Mouse (Mus musculus): ENCODE data around the gene Olfr291. TPM values are rescaled to one million over a fixed set of nuclear protein-coding genes. Genes with fewer than 3 reads are reported as not detected.

Gene Olfr291
- polyA plus RNA-seq (2014; fragmentation: Nextera tagmentation; extraction: Ambion mirVana), result not detected in 2 replicates

DNA sequence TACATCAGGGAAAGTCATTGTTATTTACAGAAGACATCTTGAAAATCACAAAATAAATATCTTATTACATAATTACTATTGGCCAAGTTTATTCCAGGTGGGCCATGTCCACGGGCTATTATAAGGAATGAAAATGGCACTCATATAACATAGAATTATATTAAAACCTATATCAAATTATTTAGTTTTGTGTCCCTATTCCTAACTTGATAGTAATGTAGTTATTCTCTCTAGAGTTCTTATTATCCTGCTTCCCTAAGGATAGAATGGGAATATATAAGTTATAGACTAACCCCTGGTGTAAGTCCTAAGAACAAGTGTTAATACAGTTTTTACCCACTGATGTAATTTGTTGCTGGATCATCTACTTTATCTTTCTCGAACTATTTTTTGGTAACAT, at the start of gene Olfr291:
TSS of gene Olfr291 (plus strand) at position 301 of the 400 bp plus-strand sequence.
- Histone ChIP-seq H3K27me3 (ENCODE audit: control insufficient read depth, insufficient read depth, low read length) (no peaks in the 10 kb centered on the region), H3K4me2 (ENCODE audit: low read depth, low read length, severe bottlenecking) (no peak within 1 kb of the TSS), H3K4me3 (ENCODE audit: low read depth, low read length) (no peak within 1 kb of the TSS), H3K27ac (ENCODE audit: low read depth, low read length) (no peak within 1 kb of the TSS), H3K9ac (ENCODE audit: low read length) (no peak within 1 kb of the TSS), H3K4me1 (replicated peaks; ENCODE audit: control insufficient read depth, insufficient read depth, low read length) (no peaks in the 10 kb centered on the region), H3K9me3 (ENCODE audit: control insufficient read depth, low read length) (no peaks in the 10 kb centered on the region; the same call in 1 of the 2 replicates), H3K36me3 (ENCODE audit: control insufficient read depth, insufficient read depth, low read length) (no peaks in the 10 kb centered on the region)
- WGBS, result 89% methylated on average over 2 of the region's 2 CpGs
- ATAC-seq (replicated peaks; ENCODE audit: low FRiP score), result no peak
- no peak for DNase-seq (ENCODE audit: low spot score)

DNA sequence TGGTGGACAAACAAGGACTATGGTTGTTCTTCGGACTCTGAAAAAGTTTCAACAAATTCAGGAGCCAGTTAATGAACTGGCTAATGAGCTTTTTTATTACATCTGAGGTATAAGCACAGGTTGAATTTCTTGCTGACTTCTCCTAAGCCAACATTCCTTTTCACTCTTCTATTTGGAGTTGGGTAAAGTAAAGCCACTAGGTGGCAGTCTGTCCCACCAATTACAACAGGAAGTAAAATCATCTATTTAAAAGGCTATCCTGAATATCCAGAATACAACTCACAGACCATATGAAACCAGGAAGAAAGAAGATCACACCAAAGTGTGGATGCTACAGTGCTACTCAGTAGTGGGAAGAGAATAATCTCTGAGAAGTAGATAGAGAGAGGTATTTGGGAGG, 48.1 kb upstream of the Olfr291 start:
- no peaks in the 10 kb centered on the region for H3K4me1 ChIP-seq (replicated peaks; ENCODE audit: control insufficient read depth, insufficient read depth, low read length)
- H3K27me3 ChIP-seq (ENCODE audit: control insufficient read depth, insufficient read depth, low read length), result no peaks in the 10 kb centered on the region
- WGBS, result 46% methylated on average over 1 of the region's 1 CpGs
- no peaks in the 10 kb centered on the region for H3K36me3 ChIP-seq (ENCODE audit: control insufficient read depth, insufficient read depth, low read length)
- no peaks in the 10 kb centered on the region for H3K9me3 ChIP-seq (ENCODE audit: control insufficient read depth, low read length)
- ATAC-seq (replicated peaks; ENCODE audit: low FRiP score) (no peak), DNase-seq (ENCODE audit: low spot score) (no peak)
- no peak overlapping the region for H3K4me3 ChIP-seq (ENCODE audit: low read depth, low read length)
- no peak overlapping the region for H3K4me2 ChIP-seq (ENCODE audit: low read depth, low read length, severe bottlenecking)
- H3K9ac ChIP-seq (ENCODE audit: low read length), result no peak overlapping the region
- H3K27ac ChIP-seq (ENCODE audit: low read depth, low read length), result no peak overlapping the region

DNA sequence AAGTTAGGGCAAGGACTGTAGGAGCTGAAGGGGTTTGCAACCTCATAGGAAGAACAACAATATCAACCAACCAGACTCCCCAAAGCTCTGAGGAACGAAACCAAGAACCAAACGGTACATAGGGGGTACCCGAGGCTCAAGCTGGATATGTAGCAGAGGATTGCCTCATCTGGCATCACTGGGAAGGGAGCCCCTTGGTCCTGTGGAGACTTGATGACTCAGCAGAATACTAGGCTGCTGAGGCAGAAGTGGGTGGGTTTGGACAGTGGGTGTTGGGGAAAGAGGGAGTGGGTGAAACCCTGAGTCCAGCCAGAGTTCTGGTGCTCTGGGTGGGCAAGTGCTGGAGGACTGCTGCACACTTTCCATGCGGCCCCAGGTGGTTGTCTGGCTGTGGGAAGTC, 47.2 kb upstream of the Olfr291 start:
- H3K27me3 ChIP-seq (ENCODE audit: control insufficient read depth, insufficient read depth, low read length), result no peaks in the 10 kb centered on the region
- H3K4me3 ChIP-seq (ENCODE audit: low read depth, low read length), result no peak overlapping the region
- H3K36me3 ChIP-seq (ENCODE audit: control insufficient read depth, insufficient read depth, low read length), result no peaks in the 10 kb centered on the region
- H3K9ac ChIP-seq (ENCODE audit: low read length), result no peak overlapping the region
- DNase-seq (ENCODE audit: low spot score), result no peak
- H3K4me2 ChIP-seq (ENCODE audit: low read depth, low read length, severe bottlenecking), result no peak overlapping the region
- no peaks in the 10 kb centered on the region for H3K9me3 ChIP-seq (ENCODE audit: control insufficient read depth, low read length)
- no peak for ATAC-seq (replicated peaks; ENCODE audit: low FRiP score)
- no peaks in the 10 kb centered on the region for H3K4me1 ChIP-seq (replicated peaks; ENCODE audit: control insufficient read depth, insufficient read depth, low read length)
- H3K27ac ChIP-seq (ENCODE audit: low read depth, low read length), result no peak overlapping the region
- 95% methylated on average over 4 of the region's 4 CpGs for WGBS

DNA sequence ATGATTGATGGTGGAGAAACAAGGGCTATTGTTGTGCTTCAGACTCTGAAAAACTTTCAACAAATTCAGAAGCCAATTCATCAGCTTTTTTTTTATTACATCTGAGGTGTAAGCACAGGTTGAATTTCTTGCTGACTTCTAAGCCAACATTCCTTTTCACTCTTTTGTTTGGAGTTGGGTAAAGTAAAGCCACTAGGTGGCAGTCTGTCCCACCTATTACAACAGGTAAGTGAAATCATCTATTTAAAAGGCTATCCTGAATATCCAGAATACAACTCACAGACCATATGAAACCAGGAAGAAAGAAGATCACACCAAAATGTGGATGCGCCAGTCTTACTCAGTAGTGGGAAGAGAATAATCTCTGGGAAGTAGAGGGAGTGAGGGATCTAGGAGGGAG, 31.2 kb downstream of the Olfr291 start:
- no peaks in the 10 kb centered on the region for H3K9me3 ChIP-seq (ENCODE audit: control insufficient read depth, low read length)
- H3K4me2 ChIP-seq (ENCODE audit: low read depth, low read length, severe bottlenecking), result no peak overlapping the region
- H3K4me3 ChIP-seq (ENCODE audit: low read depth, low read length), result no peak overlapping the region
- H3K9ac ChIP-seq (ENCODE audit: low read length), result no peak overlapping the region
- H3K27me3 ChIP-seq (ENCODE audit: control insufficient read depth, insufficient read depth, low read length), result no peaks in the 10 kb centered on the region
- H3K4me1 ChIP-seq (replicated peaks; ENCODE audit: control insufficient read depth, insufficient read depth, low read length), result no peaks in the 10 kb centered on the region
- H3K27ac ChIP-seq (ENCODE audit: low read depth, low read length), result no peak overlapping the region
- 36% methylated on average over 1 of the region's 1 CpGs for WGBS
- no peaks in the 10 kb centered on the region for H3K36me3 ChIP-seq (ENCODE audit: control insufficient read depth, insufficient read depth, low read length)
- no peak for ATAC-seq (replicated peaks; ENCODE audit: low FRiP score)
- DNase-seq (ENCODE audit: low spot score), result no peak

Other genes with a start within 250 kb of the Olfr291 start
- 2.6 TPM in 2 replicates for gene Fah, start 246.8 kb upstream of the Olfr291 start, polyA plus RNA-seq (2014; fragmentation: Nextera tagmentation; extraction: Ambion mirVana)
- 193 and 208 TPM in 2 replicates for gene Zfand6, start 163.6 kb upstream of the Olfr291 start, polyA plus RNA-seq (2014; fragmentation: Nextera tagmentation; extraction: Ambion mirVana)
- not detected in 2 replicates for gene Vmn2r65, start 110.6 kb downstream of the Olfr291 start, polyA plus RNA-seq (2014; fragmentation: Nextera tagmentation; extraction: Ambion mirVana)
- gene Vmn2r66, start 158.7 kb downstream of the Olfr291 start, polyA plus RNA-seq (2014; fragmentation: Nextera tagmentation; extraction: Ambion mirVana), result not detected in 2 replicates